Comparison of ENCODE assay signal across 23 mouse cellular contexts in the genomic region with DNA sequence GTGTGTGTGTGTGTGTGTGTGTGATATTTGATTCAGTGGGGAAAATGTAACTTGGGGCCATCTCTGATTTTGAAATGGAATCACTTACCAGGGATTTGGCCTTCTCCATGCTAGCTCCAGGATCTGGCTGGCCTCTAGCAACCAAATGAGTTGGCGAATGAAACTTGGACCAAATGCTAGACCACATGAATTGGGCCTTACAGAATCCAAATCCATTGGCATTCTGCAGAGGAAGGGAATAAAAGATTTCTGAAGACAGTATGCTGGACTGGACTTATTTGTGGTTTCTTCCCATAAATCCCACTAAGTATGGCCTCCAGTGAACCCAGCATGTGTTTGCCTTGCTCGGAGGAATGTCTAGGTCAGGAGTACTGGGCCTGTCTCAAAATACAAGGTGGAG. TPM values are rescaled to one million over a fixed set of nuclear protein-coding genes. Genes with fewer than 3 reads are reported as not detected.
DNase-seq lines count a peak whose midpoint lies in the region; ATAC-seq lines count a peak whose summit lies in the region.
"Had no signal": no experiment of that assay in that cellular context is flagged by ENCODE, and none has a peak within 500 bp of the region (broad histone marks: within the 10 kb centered on the region; RNA-seq: fewer than 3 reads in every experiment).

No protein-coding gene starts in this region.

- no peak overlapping the region for H3K27ac ChIP-seq in embryonic facial prominence, embryonic 14.5 days (replicated peaks; ENCODE audit: low read depth, low read length)
- H3K27ac ChIP-seq: forebrain, embryonic 13.5 days; heart, embryonic 13.5 days had no signal

- no peak overlapping the region for H3K9ac ChIP-seq in embryonic facial prominence, embryonic 14.5 days (ENCODE audit: low read depth, low read length)
- H3K9ac ChIP-seq: forebrain, embryonic 13.5 days; heart, embryonic 13.5 days had no signal

- no peaks in the 10 kb centered on the region for H3K9me3 ChIP-seq in embryonic facial prominence, embryonic 14.5 days (ENCODE audit: control insufficient read depth, low read length)
- H3K9me3 ChIP-seq: forebrain, embryonic 13.5 days; heart, embryonic 13.5 days had no signal

- 57% methylated on average over 2 of the region's 2 CpGs for WGBS in embryonic facial prominence, embryonic 14.5 days

- DNase-seq in gastrocnemius, adult 8-10 months (ENCODE audit: low spot score in 2 of 2) = peak; percentile 26 to 42
- no peak for DNase-seq in gastrocnemius, postnatal 4 days (ENCODE audit: low spot score in 2 of 2)
- DNase-seq in NIH3T3 (ENCODE audit: low read depth) = peak; percentile 62
- DNase-seq in embryonic facial prominence, embryonic 14.5 days (ENCODE audit: low spot score) = peak; percentile 68
- DNase-seq in right cerebral cortex, postnatal 25 days = no peak
- DNase-seq: adrenal gland, postnatal 14 days; cerebellum, adult 11-12 months; cerebellum, adult 9-10 months; cerebellum, postnatal 25 days; heart, adult 11 months; heart, postnatal 36 days; kidney, adult 8-10 months had no signal

- H3K4me3 ChIP-seq in embryonic facial prominence, embryonic 14.5 days (ENCODE audit: low read depth, low read length) = no peak overlapping the region
- H3K4me3 ChIP-seq: forebrain, embryonic 13.5 days; heart, embryonic 13.5 days had no signal

- H3K36me3 ChIP-seq in embryonic facial prominence, embryonic 14.5 days (ENCODE audit: control insufficient read depth, insufficient read depth, low read length) = peaks cover 3% of the 10 kb centered on the region

- no peaks in the 10 kb centered on the region for H3K4me1 ChIP-seq in embryonic facial prominence, embryonic 14.5 days (ENCODE audit: control insufficient read depth, insufficient read depth, low read length)
- H3K4me1 ChIP-seq: forebrain, embryonic 13.5 days; heart, embryonic 13.5 days had no signal

- H3K4me2 ChIP-seq in embryonic facial prominence, embryonic 14.5 days (ENCODE audit: low read depth, low read length) = no peak overlapping the region
- H3K4me2 ChIP-seq: forebrain, embryonic 13.5 days; heart, embryonic 13.5 days had no signal

- ATAC-seq in embryonic facial prominence, embryonic 14.5 days (ENCODE audit: low read depth) = no peak
- ATAC-seq in erythroblast, adult 5-6 weeks (replicated peaks; ENCODE audit: low FRiP score, poor library complexity, severe bottlenecking) = no peak
- ATAC-seq: forebrain, embryonic 13.5 days; hindbrain, embryonic 16.5 days; inflammation-experienced regulatory T-cells, adult 6 months; intestine, postnatal 0 days had no signal

- no peaks in the 10 kb centered on the region for H3K27me3 ChIP-seq in embryonic facial prominence, embryonic 14.5 days (replicated peaks; ENCODE audit: control insufficient read depth, insufficient read depth, low read length)
- H3K27me3 ChIP-seq: forebrain, embryonic 13.5 days had no signal

RNA-seq across cellular contexts. Expression of gene Kcns1, which starts 12.1 kb away (rescaled TPM):
- 1 to 10 TPM in 3 of 4 experiments, under 1 TPM in 1; 0.54 to 1.8 (median 1.4) TPM for total RNA-seq in gastrocnemius, adult 8-10 months (2022)
- total RNA-seq in gastrocnemius, postnatal 4 days (2021) = under 1 TPM; 0.21 to 0.52 TPM
- 0.85 and 1.2 TPM in 2 replicates for polyA plus RNA-seq in embryonic facial prominence, embryonic 14.5 days (2014; fragmentation: Nextera tagmentation; extraction: Ambion mirVana)
- total RNA-seq in erythroblast, adult 5-6 weeks (2015; ENCODE audit: low replicate concordance) = not detected in 2 replicates
- total RNA-seq in erythroblast, adult 5-6 weeks (2017; ENCODE audit: low replicate concordance) = not detected in 2 replicates
- total RNA-seq: adrenal gland, adult 18-20 months; adrenal gland, postnatal 14 days; heart, postnatal 36 days had no signal
- polyA plus RNA-seq: forebrain, embryonic 13.5 days; hindbrain, embryonic 11.5 days; inflammation-experienced regulatory T-cells, adult 6 months had no signal

RNA-seq across cellular contexts. Expression of gene Wfdc5, which starts 23.7 kb away (rescaled TPM):
- under 1 TPM in 1 of 4 experiments, not detected in 3; 0.19 TPM for total RNA-seq in gastrocnemius, adult 8-10 months (2022)
- not detected for total RNA-seq in gastrocnemius, postnatal 4 days (2021)
- 0.48 and 0.96 TPM in 2 replicates for polyA plus RNA-seq in embryonic facial prominence, embryonic 14.5 days (2014; fragmentation: Nextera tagmentation; extraction: Ambion mirVana)
- not detected in 2 replicates for total RNA-seq in erythroblast, adult 5-6 weeks (2015; ENCODE audit: low replicate concordance)
- total RNA-seq in erythroblast, adult 5-6 weeks (2017; ENCODE audit: low replicate concordance) = not detected in 2 replicates
- total RNA-seq: adrenal gland, adult 18-20 months; adrenal gland, postnatal 14 days; ES-E14; heart, postnatal 36 days had no signal
- polyA plus RNA-seq: cortical plate, adult 2 months; forebrain, embryonic 13.5 days; heart, embryonic 13.5 days; heart, postnatal 0 days; hindbrain, embryonic 11.5 days; hindbrain, embryonic 16.5 days; inflammation-experienced regulatory T-cells, adult 6 months had no signal

RNA-seq across cellular contexts. Expression of gene Wfdc12, which starts 31.6 kb away (rescaled TPM):
- total RNA-seq in gastrocnemius, adult 8-10 months (2022) = not detected
- total RNA-seq in gastrocnemius, postnatal 4 days (2021) = not detected
- 0.28 TPM in 1 of 2 replicates, not detected in the other for polyA plus RNA-seq in embryonic facial prominence, embryonic 14.5 days (2014; fragmentation: Nextera tagmentation; extraction: Ambion mirVana)
- not detected in 2 replicates for total RNA-seq in erythroblast, adult 5-6 weeks (2015; ENCODE audit: low replicate concordance)
- not detected in 2 replicates for total RNA-seq in erythroblast, adult 5-6 weeks (2017; ENCODE audit: low replicate concordance)
- total RNA-seq: ES-E14; heart, postnatal 36 days had no signal
- polyA plus RNA-seq: forebrain, embryonic 13.5 days; heart, embryonic 13.5 days; heart, postnatal 0 days; hindbrain, embryonic 11.5 days; hindbrain, embryonic 16.5 days; inflammation-experienced regulatory T-cells, adult 6 months; intestine, postnatal 0 days had no signal

RNA-seq across cellular contexts. Expression of gene Wfdc15a, which starts 41.1 kb away (rescaled TPM):
- total RNA-seq in gastrocnemius, adult 8-10 months (2022) = not detected
- not detected for total RNA-seq in gastrocnemius, postnatal 4 days (2021)
- polyA plus RNA-seq in embryonic facial prominence, embryonic 14.5 days (2014; fragmentation: Nextera tagmentation; extraction: Ambion mirVana) = not detected in 2 replicates
- not detected in 2 replicates for total RNA-seq in erythroblast, adult 5-6 weeks (2015; ENCODE audit: low replicate concordance)
- not detected in 2 replicates for total RNA-seq in erythroblast, adult 5-6 weeks (2017; ENCODE audit: low replicate concordance)
- total RNA-seq: adrenal gland, adult 18-20 months; adrenal gland, postnatal 14 days; heart, postnatal 36 days had no signal
- polyA plus RNA-seq: forebrain, embryonic 13.5 days; heart, embryonic 13.5 days; heart, postnatal 0 days; hindbrain, embryonic 11.5 days; hindbrain, embryonic 16.5 days; inflammation-experienced regulatory T-cells, adult 6 months; intestine, postnatal 0 days had no signal

Comparison
In these comparisons a context has a peak if more than half of its experiments do, and no peak if none do; other contexts are left out.
1. DNase-seq: peak in gastrocnemius, adult 8-10 months (2 of 2), NIH3T3 (single experiment) and embryonic facial prominence, embryonic 14.5 days (single experiment); none in gastrocnemius, postnatal 4 days (0 of 2) and right cerebral cortex, postnatal 25 days (single experiment).